Mouse (Mus musculus) limb, embryonic 15.5 days (tissue): ENCODE data around the gene Vmn1r196. TPM values are rescaled to one million over a fixed set of nuclear protein-coding genes. Genes with fewer than 3 reads are reported as not detected.

Source experiments
- polyA plus RNA-seq: library from polyadenylated mRNA; unstranded; fragments of >200 nt; fragmentation: Nextera tagmentation; extraction: Ambion mirVana; gene quantifications from 2 replicates; pipeline ENCODE4 v1.2.1, GENCODE M21; 2015

Vmn1r196 gene
- polyA plus RNA-seq, 1 experiment from 2014 or later = not detected

Other genes with a start within 250 kb of the Vmn1r196 start
- gene Hist1h4i, start 248.6 kb upstream of the Vmn1r196 start, polyA plus RNA-seq = 15.8 and 18.4 TPM in 2 replicates
- 32.9 and 36.9 TPM in 2 replicates for gene Hist1h2ag, start 247.0 kb upstream of the Vmn1r196 start, polyA plus RNA-seq
- gene Hist1h2bj, start 246.7 kb upstream of the Vmn1r196 start, polyA plus RNA-seq = 6.8 and 8.1 TPM in 2 replicates
- gene Vmn1r188, start 205.5 kb upstream of the Vmn1r196 start, polyA plus RNA-seq = not detected in 2 replicates
- gene Vmn1r189, start 184.1 kb upstream of the Vmn1r196 start, polyA plus RNA-seq = not detected in 2 replicates
- not detected in 2 replicates for gene Vmn1r191, start 106.0 kb upstream of the Vmn1r196 start, polyA plus RNA-seq
- gene Vmn1r192, start 98.8 kb upstream of the Vmn1r196 start, polyA plus RNA-seq = not detected in 2 replicates
- gene Vmn1r193, start 66.8 kb upstream of the Vmn1r196 start, polyA plus RNA-seq = not detected in 2 replicates
- not detected in 2 replicates for gene Vmn1r194, start 45.7 kb upstream of the Vmn1r196 start, polyA plus RNA-seq
- gene Vmn1r195, start 19.4 kb upstream of the Vmn1r196 start, polyA plus RNA-seq = not detected in 2 replicates
- gene Vmn1r197, start 34.7 kb downstream of the Vmn1r196 start, polyA plus RNA-seq = not detected in 2 replicates
- gene Vmn1r198, start 60.4 kb downstream of the Vmn1r196 start, polyA plus RNA-seq = not detected in 2 replicates
- not detected in 2 replicates for gene Vmn1r199, start 89.9 kb downstream of the Vmn1r196 start, polyA plus RNA-seq
- gene Vmn1r200, start 100.5 kb downstream of the Vmn1r196 start, polyA plus RNA-seq = not detected in 2 replicates
- not detected in 2 replicates for gene Vmn1r201, start 182.0 kb downstream of the Vmn1r196 start, polyA plus RNA-seq
- not detected in 2 replicates for gene Vmn1r202, start 215.5 kb downstream of the Vmn1r196 start, polyA plus RNA-seq
- not detected in 2 replicates for gene Vmn1r203, start 228.2 kb downstream of the Vmn1r196 start, polyA plus RNA-seq